Comparison of ENCODE assay signal across 14 mouse cellular contexts in the genomic region with DNA sequence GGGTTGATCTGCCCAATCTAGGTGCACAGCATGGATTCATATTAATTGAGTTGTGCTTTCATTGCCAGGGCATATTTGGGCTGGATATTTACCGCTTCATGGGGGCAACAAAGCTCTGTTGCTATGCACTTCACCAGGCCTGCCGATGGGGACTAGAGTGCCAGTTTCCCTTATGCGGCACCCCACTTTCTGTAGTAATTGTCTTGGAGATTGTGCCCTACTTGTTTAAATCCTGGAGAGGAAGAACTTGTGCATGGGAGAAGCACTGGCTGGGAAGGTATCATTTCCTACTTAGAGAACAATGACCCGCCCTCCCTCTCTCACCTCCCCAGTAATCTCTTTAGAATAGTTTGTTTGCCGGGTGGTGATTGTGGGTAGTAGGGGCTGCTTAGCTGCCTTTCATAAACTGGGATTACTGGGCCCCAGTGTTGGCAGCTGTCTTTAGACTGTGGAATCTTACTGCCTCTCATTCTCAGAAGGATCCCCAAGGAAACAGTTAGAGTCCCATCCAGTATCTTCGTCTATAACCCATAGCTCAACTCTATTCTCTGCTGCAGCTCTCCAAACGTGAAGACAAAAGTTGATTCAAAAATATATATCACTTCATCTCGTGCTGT. TPM values are rescaled to one million over a fixed set of nuclear protein-coding genes. Genes with fewer than 3 reads are reported as not detected.
DNase-seq lines count a peak whose midpoint lies in the region; ATAC-seq lines count a peak whose summit lies in the region.
"Had no signal": no experiment of that assay in that cellular context is flagged by ENCODE, and none has a peak within 500 bp of the region (broad histone marks: within the 10 kb centered on the region; RNA-seq: fewer than 3 reads in every experiment).

No protein-coding gene starts in this region.

- H3K9me3 ChIP-seq in forebrain, embryonic 14.5 days (replicated peaks; ENCODE audit: control insufficient read depth, low read length), result no peaks in the 10 kb centered on the region
- no peaks in the 10 kb centered on the region for H3K9me3 ChIP-seq in midbrain, embryonic 13.5 days
- H3K9me3 ChIP-seq: stomach, embryonic 15.5 days had no signal

- H3K27me3 ChIP-seq in forebrain, embryonic 14.5 days (replicated peaks; ENCODE audit: control insufficient read depth, insufficient read depth, low read length), result no peaks in the 10 kb centered on the region
- no peaks in the 10 kb centered on the region for H3K27me3 ChIP-seq in midbrain, embryonic 13.5 days
- H3K27me3 ChIP-seq: Patski; stomach, embryonic 15.5 days had no signal

- peak; percentile 17 for DNase-seq in retina, postnatal 1 day
- DNase-seq in retina, embryonic 14.5 days (ENCODE audit: low spot score), result no peak
- peak; percentile 34 for DNase-seq in forebrain, embryonic 14.5 days (ENCODE audit: low spot score)
- DNase-seq in thymus, postnatal 10 days (ENCODE audit: low spot score in 2 of 2), result no peak
- DNase-seq in embryo, embryonic 10.5 days (ENCODE audit: low spot score), result no peak
- DNase-seq: cerebellum, postnatal 25 days had no signal

- H3K27ac ChIP-seq in forebrain, embryonic 14.5 days (ENCODE audit: low read depth, low read length), result peak overlapping the region; percentile 55; the same call in 1 of the 2 replicates
- H3K27ac ChIP-seq in midbrain, embryonic 13.5 days, result peak overlapping the region; percentile 53; the same call in 1 of the 2 replicates
- H3K27ac ChIP-seq: stomach, embryonic 15.5 days had no signal

- ATAC-seq in forebrain, embryonic 14.5 days, result peak; percentile 35; the same call in 1 of the 2 replicates
- ATAC-seq in midbrain, embryonic 13.5 days, result peak; percentile 63
- no peak for ATAC-seq in monocyte, adult 5-6 weeks (replicated peaks; ENCODE audit: insufficient number of reproducible peaks, low FRiP score, low TSS enrichment, poor library complexity, severe bottlenecking)

- 16% methylated on average over 8 of the region's 8 CpGs for WGBS in forebrain, embryonic 14.5 days
- 18% methylated on average over 8 of the region's 8 CpGs for WGBS in midbrain, embryonic 13.5 days

- H3K36me3 ChIP-seq in forebrain, embryonic 14.5 days (ENCODE audit: control insufficient read depth, insufficient read depth, low read length), result no peaks in the 10 kb centered on the region
- no peaks in the 10 kb centered on the region for H3K36me3 ChIP-seq in midbrain, embryonic 13.5 days
- H3K36me3 ChIP-seq: stomach, embryonic 15.5 days had no signal

- H3K4me1 ChIP-seq in forebrain, embryonic 14.5 days (ENCODE audit: control insufficient read depth, insufficient read depth, low read length), result peaks cover 7% of the 10 kb centered on the region; the same call in 1 of the 2 replicates
- peaks cover 18% of the 10 kb centered on the region for H3K4me1 ChIP-seq in midbrain, embryonic 13.5 days (replicated peaks)

- H3K4me3 ChIP-seq in forebrain, embryonic 14.5 days (ENCODE audit: low read depth, low read length), result no peak overlapping the region
- H3K4me3 ChIP-seq in midbrain, embryonic 13.5 days (replicated peaks), result no peak overlapping the region
- H3K4me3 ChIP-seq: stomach, embryonic 15.5 days had no signal

- no peak overlapping the region for H3K9ac ChIP-seq in forebrain, embryonic 14.5 days (ENCODE audit: low read length)
- H3K9ac ChIP-seq in midbrain, embryonic 13.5 days (replicated peaks), result no peak overlapping the region
- H3K9ac ChIP-seq: stomach, embryonic 15.5 days had no signal

- H3K4me2 ChIP-seq in forebrain, embryonic 14.5 days (ENCODE audit: low read length), result peak overlapping the region; percentile 32
- peak overlapping the region; percentile 40 for H3K4me2 ChIP-seq in midbrain, embryonic 13.5 days (replicated peaks)

RNA-seq across cellular contexts. Expression of a gene that starts 0.6 kb away (rescaled TPM):
- polyA plus RNA-seq in forebrain, embryonic 14.5 days (2014; fragmentation: Nextera tagmentation; extraction: Ambion mirVana), result 2.3 and 3.8 TPM in 2 replicates
- polyA plus RNA-seq in midbrain, embryonic 13.5 days (2015; fragmentation: Nextera tagmentation; extraction: Ambion mirVana), result 1.3 and 1.8 TPM in 2 replicates
- not detected in 3 replicates for total RNA-seq in monocyte, adult 5-6 weeks (2017)
- total RNA-seq: CH12.LX; megakaryocyte-erythroid progenitor cell, adult 5-6 weeks had no signal
- polyA plus RNA-seq: kidney, embryonic 16.5 days; small intestine, adult 2 months had no signal

RNA-seq across cellular contexts. Expression of a gene that starts 41.2 kb away (rescaled TPM):
- polyA plus RNA-seq in forebrain, embryonic 14.5 days (2014; fragmentation: Nextera tagmentation; extraction: Ambion mirVana), result 14.4 and 18.5 TPM in 2 replicates
- polyA plus RNA-seq in midbrain, embryonic 13.5 days (2015; fragmentation: Nextera tagmentation; extraction: Ambion mirVana), result 18.2 and 20.3 TPM in 2 replicates
- total RNA-seq in monocyte, adult 5-6 weeks (2017), result 2.3 to 5.8 TPM (median 4.1 TPM) in 3 replicates

Comparison
In these comparisons a context has a peak if more than half of its experiments do, and no peak if none do; other contexts are left out.
1. DNase-seq: peak in retina, postnatal 1 day (single experiment) and forebrain, embryonic 14.5 days (single experiment); none in retina, embryonic 14.5 days (single experiment), thymus, postnatal 10 days (0 of 2) and embryo, embryonic 10.5 days (single experiment).